Mouse (Mus musculus) layer of hippocampus, adult 9-11 months (tissue): ENCODE data around the gene Gm49361.
A peak's percentile ranks its signal among the peaks of the same experiment; 100 is the strongest.
"Not testable (repeated sequence)": the region's sequence is repeated elsewhere in the genome, so short reads cannot be mapped to it uniquely, and the experiment has no call there.

Experiments used
- DNase-seq: peaks from one replicate; pipeline ENCODE4 v3.0.0; 2022

Gm49361 gene

GRCm38 (mm10) chr14:57687441-57687840, 58.5 kb downstream of the Gm49361 start:
- DNase-seq = no peak

GRCm38 (mm10) chr14:57686647-57687046, 59.3 kb downstream of the Gm49361 start:
- no peak for DNase-seq

DNA sequence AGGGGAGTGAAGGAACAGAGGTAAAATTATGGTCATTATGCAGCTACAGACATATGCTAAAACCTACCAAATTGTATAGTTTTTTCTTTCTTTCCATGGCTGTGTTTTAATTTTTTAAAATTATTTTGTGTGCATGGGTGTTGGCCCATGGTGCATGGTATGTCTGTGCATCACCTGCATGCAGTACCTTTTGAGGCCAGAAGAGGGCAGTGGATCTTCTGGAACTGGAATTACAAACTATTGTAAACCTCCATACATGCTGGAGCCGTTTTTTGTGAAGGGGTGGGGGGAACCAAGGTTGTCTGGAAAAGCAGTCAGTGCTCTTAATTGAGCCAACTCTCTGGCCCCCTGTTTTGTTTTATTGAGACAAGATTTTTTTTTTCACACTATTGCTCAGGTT, 61.3 kb downstream of the Gm49361 start:
- peak; percentile 52 for DNase-seq

- no peak for DNase-seq
Observed at GRCm38 (mm10) chr14:57682751-57683150, 63.2 kb downstream of the Gm49361 start.

GRCm38 (mm10) chr14:57679958-57680535, 65.9 kb downstream of the Gm49361 start:
- peak; percentile 73 for DNase-seq

DNA sequence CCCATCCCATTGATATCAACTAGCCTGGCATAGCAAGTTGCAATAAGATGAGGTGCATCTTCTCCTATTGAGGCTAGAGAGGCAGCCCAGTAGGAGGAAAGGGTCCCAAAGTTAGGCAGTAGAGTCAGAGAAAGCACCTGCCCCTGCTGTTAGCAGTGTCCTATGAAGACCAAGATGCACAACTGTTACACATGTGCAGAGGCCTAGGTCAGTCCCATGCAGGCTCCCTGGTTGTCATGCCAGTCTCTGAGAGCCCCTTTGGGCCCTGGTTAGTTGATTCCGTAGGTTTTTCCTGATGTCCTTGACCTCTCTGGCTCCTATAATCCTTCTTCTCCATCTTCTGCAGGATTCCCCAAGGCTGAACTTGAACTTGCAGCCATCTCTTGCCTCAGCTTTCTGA, 66.4 kb downstream of the Gm49361 start:
- DNase-seq = no peak

DNA sequence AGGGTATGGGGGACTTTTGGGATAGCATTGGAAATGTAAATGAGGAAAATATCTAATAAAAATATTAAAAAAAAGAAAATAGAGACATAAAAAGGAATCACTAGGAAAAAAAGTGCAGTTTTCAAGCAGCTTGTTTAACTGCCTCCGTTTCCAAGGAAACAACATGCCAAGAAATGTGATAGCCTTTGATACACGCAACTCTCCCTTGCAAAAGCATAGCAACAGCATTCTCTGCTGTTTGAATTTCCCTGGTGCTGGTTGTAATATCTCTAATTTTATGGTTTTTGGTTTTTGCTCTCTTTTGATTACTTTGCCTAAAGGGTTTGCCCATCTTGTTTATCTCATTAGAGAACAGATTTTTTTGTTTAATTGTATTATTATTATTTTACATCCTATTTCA, 70.4 kb downstream of the Gm49361 start:
- DNase-seq = no peak

GRCm38 (mm10) chr14:57665628-57665950, 80.3 kb downstream of the Gm49361 start:
- no peak for DNase-seq

- peak; percentile 83 for DNase-seq
Observed at GRCm38 (mm10) chr14:57664822-57665627, 80.9 kb downstream of the Gm49361 start, which contains the start of gene Xpo4. Gene Xpo4 (minus strand): TSS chr14:57665430.

DNA sequence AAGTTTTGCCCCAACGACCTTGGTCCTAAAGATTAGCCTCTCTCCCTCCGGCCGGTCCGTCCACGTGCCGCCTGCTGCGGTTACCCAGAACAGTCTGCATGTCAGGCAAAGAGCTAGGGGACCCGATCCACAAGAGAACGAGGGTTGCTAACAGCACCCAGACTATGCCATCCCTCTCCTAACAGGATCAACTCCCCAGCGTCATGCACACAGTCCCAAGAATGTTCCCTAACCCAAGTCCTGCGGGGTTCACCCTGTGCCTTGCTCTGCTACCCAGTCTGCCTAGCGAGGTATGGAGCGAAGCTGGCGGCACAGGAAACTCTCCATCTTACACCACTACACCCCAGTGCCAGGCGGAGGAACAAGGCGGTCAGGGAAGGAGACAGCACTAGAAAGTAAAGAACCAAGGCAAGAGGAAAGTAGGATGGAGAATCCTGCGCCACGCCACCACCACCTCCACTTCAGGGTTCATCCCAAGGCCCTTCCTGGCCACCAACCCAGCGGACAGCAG, 81.5 kb downstream of the Gm49361 start:
- DNase-seq = no peak

DNA sequence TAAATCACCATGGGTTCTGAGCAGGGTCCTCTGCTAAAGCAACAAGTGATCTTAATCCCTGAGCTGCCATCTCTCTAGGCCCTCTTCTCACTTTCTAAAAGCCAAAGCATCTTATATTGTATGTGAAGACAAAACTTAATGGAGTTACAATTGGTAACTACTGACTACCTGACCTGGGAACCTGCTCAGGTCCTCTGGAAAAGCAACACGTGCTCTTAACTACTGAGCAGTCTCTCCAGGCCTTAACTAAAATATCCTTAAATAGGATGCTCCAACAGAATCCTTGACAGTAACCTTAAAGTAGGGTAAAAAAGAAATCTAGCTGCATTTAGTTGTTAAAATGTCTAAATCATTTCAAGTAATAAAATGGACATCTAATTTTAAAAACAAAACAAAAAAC, 82.3 kb downstream of the Gm49361 start:
- DNase-seq = no peak

DNA sequence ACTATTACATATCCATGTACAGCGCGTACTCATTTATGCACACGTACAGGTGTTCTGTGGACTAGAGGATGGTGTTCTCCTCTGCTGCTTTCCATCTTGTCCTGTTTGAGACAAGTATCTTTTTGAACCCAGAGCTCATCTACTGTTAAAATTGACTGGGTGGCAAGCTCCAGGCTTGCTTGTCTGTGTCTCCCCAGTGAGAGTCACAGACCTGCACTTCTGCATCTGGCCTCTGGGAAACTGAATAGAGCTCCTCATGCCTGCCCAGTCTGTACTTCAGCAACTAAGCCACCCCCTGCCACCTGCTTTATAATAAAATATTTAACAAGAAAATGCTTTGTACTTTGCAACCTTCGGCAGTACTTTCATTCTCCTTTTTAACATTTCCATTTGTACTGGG, 87.6 kb downstream of the Gm49361 start:
- DNase-seq = no peak

GRCm38 (mm10) chr14:57657500-57657899, 88.4 kb downstream of the Gm49361 start:
- no peak for DNase-seq

GRCm38 (mm10) chr14:57656519-57656918, 89.4 kb downstream of the Gm49361 start:
- DNase-seq = not testable (repeated sequence)

DNA sequence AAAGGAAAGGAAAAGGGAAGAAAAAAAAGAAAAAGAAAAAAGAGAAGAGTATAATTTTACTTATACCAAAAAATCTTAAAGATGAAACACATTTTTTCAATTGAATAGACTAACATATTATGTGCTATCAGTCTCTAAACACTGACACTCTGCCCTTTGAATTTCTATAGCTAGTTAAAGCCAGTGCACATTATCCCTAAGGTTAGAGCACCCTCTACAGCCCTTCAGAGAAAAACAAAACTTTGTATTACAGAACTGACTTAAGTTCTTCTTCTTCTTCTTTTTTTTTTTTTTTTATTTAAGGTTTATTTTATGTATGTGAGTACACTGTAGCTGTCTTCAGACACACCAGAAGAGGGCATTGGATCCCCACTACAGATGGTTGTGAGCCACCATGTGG, 96.4 kb downstream of the Gm49361 start:
- DNase-seq = no peak

GRCm38 (mm10) chr14:57646155-57646554, 99.7 kb downstream of the Gm49361 start:
- DNase-seq = no peak

- no peak for DNase-seq
Observed at GRCm38 (mm10) chr14:57639153-57639552, 106.8 kb downstream of the Gm49361 start.

DNA sequence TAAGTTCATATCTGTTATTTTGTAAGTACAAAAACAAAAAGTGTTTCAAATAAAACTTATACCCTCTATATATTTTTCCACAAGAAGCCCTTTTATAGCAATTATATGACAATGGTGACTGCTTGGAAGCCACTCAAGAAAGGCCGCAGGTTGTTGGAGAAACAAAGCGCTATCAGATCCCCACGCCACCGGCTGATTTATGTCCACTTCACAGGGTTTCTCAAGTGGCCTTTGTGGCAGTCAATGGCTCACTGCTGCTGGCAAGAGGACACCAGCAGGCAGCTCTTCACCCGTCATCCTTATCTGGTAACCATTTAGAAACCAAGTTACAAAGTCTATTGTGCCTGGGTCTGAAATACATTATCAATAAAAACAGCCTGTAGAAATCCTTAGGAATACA, 111.8 kb downstream of the Gm49361 start:
- no peak for DNase-seq

GRCm38 (mm10) chr14:57629595-57629994, 116.3 kb downstream of the Gm49361 start:
- DNase-seq = no peak

DNA sequence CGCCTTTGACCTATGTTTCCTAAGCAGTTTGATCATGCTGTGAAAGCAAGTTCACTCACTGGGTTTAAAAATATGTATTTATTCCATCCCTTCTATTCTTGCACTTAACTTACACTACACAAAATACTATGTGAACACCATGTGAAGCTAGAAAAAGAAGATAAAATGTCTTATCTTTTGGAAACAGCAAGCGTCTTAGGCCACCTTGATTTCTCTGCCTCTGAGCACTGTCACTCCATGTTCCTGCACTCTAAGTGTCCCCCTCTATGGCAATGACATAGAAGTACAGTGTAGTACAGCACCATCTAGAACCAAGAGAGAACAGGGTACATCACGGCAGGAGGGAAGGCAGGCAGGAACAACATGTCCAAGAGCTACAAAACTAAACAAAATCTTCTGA, 123.0 kb downstream of the Gm49361 start:
- DNase-seq = no peak

GRCm38 (mm10) chr14:57621699-57622098, 124.2 kb downstream of the Gm49361 start:
- DNase-seq = no peak

DNA sequence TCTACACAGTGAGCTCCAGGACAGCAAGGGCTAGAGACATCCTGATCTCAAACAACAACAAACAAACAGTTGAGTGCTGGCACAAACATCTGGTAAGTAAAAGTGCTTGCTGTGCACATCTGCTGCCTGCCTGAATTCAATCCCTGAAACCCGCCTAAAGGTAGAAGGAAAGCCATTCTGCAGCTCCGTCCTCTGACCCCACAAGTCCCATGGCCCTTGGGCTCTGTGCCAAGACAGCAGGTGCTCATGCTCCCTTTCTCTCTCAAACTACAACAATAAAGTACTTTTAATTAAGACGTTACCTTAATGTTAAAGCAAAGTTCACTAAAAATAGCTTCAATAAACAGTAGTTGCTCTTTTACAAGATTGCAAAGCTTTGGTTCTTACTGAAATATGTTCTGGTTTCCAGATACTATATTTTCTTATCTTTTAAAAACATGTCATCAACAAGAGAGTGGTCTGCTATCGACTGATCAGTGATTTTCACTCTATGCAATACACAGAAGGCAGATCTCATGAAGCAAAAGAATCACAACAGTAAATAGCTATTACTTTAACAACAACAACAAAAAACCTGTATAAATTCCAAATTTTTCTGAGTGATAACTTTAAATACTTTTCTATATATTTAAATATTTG, 125.2 kb downstream of the Gm49361 start:
- DNase-seq = no peak

DNA sequence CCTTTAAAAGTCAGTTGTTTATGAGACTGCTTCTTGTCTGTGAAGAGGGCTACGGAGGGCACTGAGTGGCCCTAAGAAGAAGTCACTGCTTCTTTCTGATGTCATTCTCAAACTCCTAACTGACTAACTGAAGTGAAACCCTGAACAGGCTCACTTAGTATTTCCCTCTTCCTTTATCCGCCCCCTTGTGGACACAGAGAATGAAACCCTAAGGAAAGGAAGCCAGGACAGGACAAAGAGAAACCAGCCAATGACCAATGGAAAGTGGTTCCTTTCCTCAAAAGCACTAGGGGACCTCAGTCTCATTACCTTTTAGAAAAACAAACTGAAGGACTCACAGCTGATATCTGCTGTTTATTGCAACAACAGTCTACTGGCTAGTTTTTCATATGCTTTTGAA, 126.4 kb downstream of the Gm49361 start:
- DNase-seq = peak; percentile 18

- no peak for DNase-seq
Observed at GRCm38 (mm10) chr14:57617675-57618074, 128.2 kb downstream of the Gm49361 start.
